Mouse (Mus musculus) myocyte (in vitro differentiated cells): Measurements from ENCODE around the gene Akr1a1.

Experiments
- CEBPB ChIP-seq: IDR thresholded peaks from 2 replicates; pipeline ENCODE4 v1.6.1; 2011; ENCODE audit warnings: mild to moderate bottlenecking, moderate library complexity; ENCODE audit not compliant: poor library complexity, insufficient read depth, severe bottlenecking
- E2F4 ChIP-seq: IDR thresholded peaks from one replicate; pipeline ENCODE4 v1.6.1; 2011; ENCODE audit warnings: mild to moderate bottlenecking, control low read depth, moderate library complexity; ENCODE audit not compliant: insufficient read depth
- MAX ChIP-seq: IDR thresholded peaks from one replicate; pipeline ENCODE4 v1.6.1; 2011; ENCODE audit warnings: low read depth, mild to moderate bottlenecking, control low read depth
- POLR2A ChIP-seq: IDR thresholded peaks from one replicate; pipeline ENCODE4 v1.6.1; 2011; ENCODE audit warnings: low read depth, mild to moderate bottlenecking, control low read depth, moderate library complexity; ENCODE audit not compliant: insufficient read length
- POLR2AphosphoS2 ChIP-seq: IDR thresholded peaks from one replicate; pipeline ENCODE4 v1.6.1; 2011; ENCODE audit warnings: low read depth, control low read depth; ENCODE audit not compliant: insufficient read length
- REST ChIP-seq: IDR thresholded peaks from one replicate; pipeline ENCODE4 v1.6.1; 2011; ENCODE audit warnings: mild to moderate bottlenecking, control low read depth, moderate library complexity; ENCODE audit not compliant: insufficient read depth, insufficient read length
- TCF12 ChIP-seq: IDR thresholded peaks from one replicate; pipeline ENCODE4 v1.6.1; 2011; ENCODE audit warnings: mild to moderate bottlenecking, control low read depth; ENCODE audit not compliant: poor library complexity, insufficient read depth, severe bottlenecking
- USF1 ChIP-seq: IDR thresholded peaks from one replicate; pipeline ENCODE4 v1.6.1; 2011; ENCODE audit warnings: low read depth, mild to moderate bottlenecking, control low read depth, moderate library complexity

DNA sequence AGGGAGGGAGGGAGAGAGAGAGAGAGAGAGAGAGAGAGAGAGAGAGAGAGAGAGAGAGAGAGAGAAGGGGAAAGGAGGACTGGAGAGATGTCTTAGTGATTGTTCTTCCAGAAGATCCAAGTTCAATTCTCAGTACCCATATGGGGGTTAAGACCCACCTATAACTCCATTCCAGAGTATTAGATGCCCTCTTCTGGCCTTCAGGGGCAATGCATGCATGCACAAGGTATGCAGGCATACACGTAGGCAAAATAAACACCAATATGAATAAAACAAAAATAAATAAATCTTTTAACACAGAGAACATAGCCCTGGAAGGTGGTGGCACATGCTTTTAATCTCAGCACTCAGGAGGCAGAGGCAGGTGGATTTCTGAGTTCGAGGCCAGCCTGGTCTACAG is 17.8 kb upstream of the Akr1a1 start:
- TF ChIP-seq USF1 (no peak), POLR2A (no peak), CEBPB (no peak), POLR2AphosphoS2 (no peak), E2F4 (no peak), MAX (no peak), REST (no peak), TCF12 (no peak)
